Mouse (Mus musculus) lung, embryonic 16.5 days (tissue): ENCODE measurements around the gene Plekhs1. TPM values are rescaled to one million over a fixed set of nuclear protein-coding genes. Genes with fewer than 3 reads are reported as not detected.

Experiments used
- ATAC-seq: fragments of 200-750 bp; cut with Nextera tagmentation; 2 replicates; pipeline ENCODE4 v1.8.0; 2017; ENCODE audit warnings: low read depth, mild to moderate bottlenecking, moderate library complexity
- H3K27ac ChIP-seq: fragments of 300-500 bp; sonication (generic); 2 replicates; pipeline ENCODE4 v1.5.1; 2014; ENCODE audit warnings: mild to moderate bottlenecking, control low read depth, low read length
- H3K27me3 ChIP-seq: fragments of 300-500 bp; sonication (generic); 2 replicates; pipeline ENCODE4 v1.6.1; 2014; ENCODE audit warnings: low read depth, low read length, mixed read lengths; ENCODE audit not compliant: control insufficient read depth, insufficient read depth
- H3K36me3 ChIP-seq: fragments of 300-500 bp; sonication (generic); 2 replicates; pipeline ENCODE4 v1.6.1; 2014; ENCODE audit warnings: low read length; ENCODE audit not compliant: control insufficient read depth, insufficient read depth
- H3K4me1 ChIP-seq: fragments of 300-500 bp; sonication (generic); replicated peaks from 2 replicates; pipeline ENCODE4 v1.6.1; 2014; ENCODE audit warnings: low read length, mixed read lengths; ENCODE audit not compliant: control insufficient read depth, insufficient read depth
- H3K4me2 ChIP-seq: fragments of 300-500 bp; sonication (generic); 2 replicates; pipeline ENCODE4 v1.6.1; 2014; ENCODE audit warnings: low read depth, low read length, control low read depth
- H3K4me3 ChIP-seq: fragments of 300-500 bp; sonication (generic); 2 replicates; pipeline ENCODE4 v1.5.1; 2014; ENCODE audit warnings: mild to moderate bottlenecking, low read length, control low read depth
- H3K9ac ChIP-seq: fragments of 300-500 bp; sonication (generic); 2 replicates; pipeline ENCODE4 v1.6.1; 2014; ENCODE audit warnings: low read length, control low read depth
- H3K9me3 ChIP-seq: fragments of 300-500 bp; sonication (generic); 2 replicates; pipeline ENCODE4 v1.6.1; 2016; ENCODE audit warnings: low read length; ENCODE audit not compliant: control insufficient read depth
- WGBS: fragments of 180-500 bp; shearing (Covaris S2); extraction: QIAGEN DNeasy Blood & Tissue Kit; methylation state at CpG from one replicate; pipeline ENCODE4 v1.1.7; 2014; 5-methylcytosine and 5-hydroxymethylcytosine counted together
- polyA plus RNA-seq: library from polyadenylated mRNA; unstranded; fragments of >200 nt; fragmentation: Nextera tagmentation; extraction: Ambion mirVana; gene quantifications from 2 replicates; pipeline ENCODE4 v1.2.1, GENCODE M21; 2015

Plekhs1 gene
- polyA plus RNA-seq, 1 experiment from 2014 or later = 0.41 TPM

- peaks cover 4% of the 10 kb centered on the region for H3K36me3 ChIP-seq
- no peak overlapping the region for H3K27ac ChIP-seq
- no peaks in the 10 kb centered on the region for H3K9me3 ChIP-seq
- ATAC-seq = 0 out of 2 replicates have a peak, but pooled peaks have one; percentile 17
- WGBS = 53% methylated on average over 8 of the region's 8 CpGs
- no peak overlapping the region for H3K4me2 ChIP-seq
- H3K27me3 ChIP-seq = no peaks in the 10 kb centered on the region
- peaks cover 4% of the 10 kb centered on the region; the same call in 1 of the 2 replicates for H3K4me1 ChIP-seq
- H3K4me3 ChIP-seq = no peak overlapping the region
- H3K9ac ChIP-seq = no peak overlapping the region
Measured at GRCm38 (mm10) chr19:56430369-56430768, 31.1 kb upstream of the Plekhs1 start.

GRCm38 (mm10) chr19:56432706-56433105, 28.7 kb upstream of the Plekhs1 start:
- H3K36me3 ChIP-seq = peaks cover 4% of the 10 kb centered on the region
- no peak overlapping the region for H3K27ac ChIP-seq
- H3K9me3 ChIP-seq = no peaks in the 10 kb centered on the region
- H3K4me1 ChIP-seq = no peaks in the 10 kb centered on the region
- no peaks in the 10 kb centered on the region for H3K27me3 ChIP-seq
- H3K4me3 ChIP-seq = no peak overlapping the region
- no peak overlapping the region for H3K4me2 ChIP-seq
- H3K9ac ChIP-seq = no peak overlapping the region
- no peak for ATAC-seq
- WGBS = 60% methylated on average over 10 of the region's 10 CpGs

GRCm38 (mm10) chr19:56433581-56433980, 27.9 kb upstream of the Plekhs1 start:
- Histone ChIP-seq H3K9ac (no peak overlapping the region), H3K36me3 (peaks cover 4% of the 10 kb centered on the region), H3K27ac (no peak overlapping the region), H3K4me1 (no peaks in the 10 kb centered on the region), H3K9me3 (no peaks in the 10 kb centered on the region), H3K4me3 (no peak overlapping the region), H3K4me2 (no peak overlapping the region), H3K27me3 (no peaks in the 10 kb centered on the region)
- whole genome bisulfite sequencing = 84% methylated on average over 7 of the region's 7 CpGs
- ATAC-seq = no peak

- Histone ChIP-seq H3K4me2 (no peak overlapping the region), H3K4me3 (no peak overlapping the region), H3K9me3 (no peaks in the 10 kb centered on the region), H3K9ac (no peak overlapping the region), H3K4me1 (no peaks in the 10 kb centered on the region), H3K36me3 (peaks cover 4% of the 10 kb centered on the region), H3K27me3 (no peaks in the 10 kb centered on the region), H3K27ac (no peak overlapping the region)
- ATAC-seq = no peak
- WGBS = 85% methylated on average over 13 of the region's 13 CpGs
Measured at GRCm38 (mm10) chr19:56436380-56436779, 25.1 kb upstream of the Plekhs1 start.

- Histone ChIP-seq H3K27ac (no peak overlapping the region; the same call in 1 of the 2 replicates), H3K4me3 (no peak overlapping the region), H3K9me3 (no peaks in the 10 kb centered on the region), H3K4me1 (no peaks in the 10 kb centered on the region), H3K4me2 (no peak overlapping the region), H3K27me3 (no peaks in the 10 kb centered on the region), H3K9ac (no peak overlapping the region), H3K36me3 (peaks cover 4% of the 10 kb centered on the region)
- WGBS = 60% methylated on average over 7 of the region's 7 CpGs
- peak; percentile 51; the same call in 1 of the 2 replicates for ATAC-seq
Measured at GRCm38 (mm10) chr19:56438357-56439071, 22.9 kb upstream of the Plekhs1 start.

- Histone ChIP-seq H3K36me3 (peaks cover 3% of the 10 kb centered on the region), H3K4me2 (no peak overlapping the region), H3K9me3 (no peaks in the 10 kb centered on the region), H3K9ac (no peak overlapping the region), H3K4me1 (no peaks in the 10 kb centered on the region), H3K27ac (no peak overlapping the region), H3K27me3 (no peaks in the 10 kb centered on the region), H3K4me3 (no peak overlapping the region)
- 0 out of 2 replicates have a peak, but pooled peaks have one; percentile 42 for ATAC-seq
- WGBS = 46% methylated on average over 6 of the region's 6 CpGs
Measured at GRCm38 (mm10) chr19:56439072-56439434, 22.4 kb upstream of the Plekhs1 start.

- H3K27me3 ChIP-seq = no peaks in the 10 kb centered on the region
- H3K4me2 ChIP-seq = no peak overlapping the region
- H3K4me1 ChIP-seq = peaks cover 4% of the 10 kb centered on the region; the same call in 1 of the 2 replicates
- no peak overlapping the region for H3K4me3 ChIP-seq
- WGBS = 71% methylated on average over 14 of the region's 14 CpGs
- H3K9me3 ChIP-seq = no peaks in the 10 kb centered on the region
- H3K27ac ChIP-seq = no peak overlapping the region
- ATAC-seq = no peak
- no peak overlapping the region for H3K9ac ChIP-seq
- no peaks in the 10 kb centered on the region for H3K36me3 ChIP-seq
Measured at GRCm38 (mm10) chr19:56443445-56443844, 18.0 kb upstream of the Plekhs1 start.

- ATAC-seq = no peak
- no peaks in the 10 kb centered on the region for H3K36me3 ChIP-seq
- no peak overlapping the region for H3K9ac ChIP-seq
- H3K9me3 ChIP-seq = no peaks in the 10 kb centered on the region
- no peak overlapping the region for H3K27ac ChIP-seq
- peaks cover 4% of the 10 kb centered on the region; the same call in 1 of the 2 replicates for H3K4me1 ChIP-seq
- WGBS = 99% methylated on average over 4 of the region's 4 CpGs
- no peaks in the 10 kb centered on the region for H3K27me3 ChIP-seq
- H3K4me2 ChIP-seq = no peak overlapping the region
- H3K4me3 ChIP-seq = no peak overlapping the region
Measured at GRCm38 (mm10) chr19:56448784-56449183, 12.7 kb upstream of the Plekhs1 start.

GRCm38 (mm10) chr19:56449537-56449936, 11.9 kb upstream of the Plekhs1 start:
- Histone ChIP-seq H3K4me3 (no peak overlapping the region), H3K27ac (no peak overlapping the region), H3K4me1 (peaks cover 4% of the 10 kb centered on the region; the same call in 1 of the 2 replicates), H3K9ac (no peak overlapping the region), H3K27me3 (no peaks in the 10 kb centered on the region), H3K36me3 (no peaks in the 10 kb centered on the region), H3K4me2 (no peak overlapping the region), H3K9me3 (no peaks in the 10 kb centered on the region)
- no peak for ATAC-seq
- 78% methylated on average over 8 of the region's 8 CpGs for WGBS
